Mouse (Mus musculus) CH12.LX (cell line): ENCODE results near the gene Tpcn1.

Source experiments
- BHLHE40 ChIP-seq: IDR thresholded peaks from 2 replicates; pipeline ENCODE4 v1.6.1; 2011; ENCODE audit warnings: mild to moderate bottlenecking, low read depth, low read length, improper control_type of control experiment
- CHD2 ChIP-seq: IDR thresholded peaks from 2 replicates; pipeline ENCODE4 v1.6.1; 2011; ENCODE audit warnings: low read length, improper control_type of control experiment
- CTCF ChIP-seq, 2 experiments: IDR thresholded peaks in 1 of 2; conservative IDR thresholded peaks in 1 of 2; 2 replicates each; pipeline ENCODE4 v1.5.1; 2011 to 2012; ENCODE audit warnings: low read depth in 2 of 2, low read length in 2 of 2, improper control_type of control experiment in 1 of 2, inconsistent platforms in 1 of 2, mild to moderate bottlenecking in 1 of 2, moderate library complexity in 1 of 2
- JUN ChIP-seq: IDR thresholded peaks from 2 replicates; pipeline ENCODE4 v1.6.1; 2011; ENCODE audit warnings: low read depth, mild to moderate bottlenecking, low read length, improper control_type of control experiment, moderate library complexity; ENCODE audit not compliant: insufficient read depth
- JUND ChIP-seq: conservative IDR thresholded peaks from 2 replicates; pipeline ENCODE4 v1.6.1; 2011; ENCODE audit warnings: low read depth, low read length, improper control_type of control experiment
- MAZ ChIP-seq: IDR thresholded peaks from 2 replicates; pipeline ENCODE4 v1.6.1; 2012; ENCODE audit warnings: low read depth, mild to moderate bottlenecking, inconsistent platforms, low read length, improper control_type of control experiment, moderate library complexity
- MXI1 ChIP-seq: IDR thresholded peaks from 2 replicates; pipeline ENCODE4 v1.6.1; 2011; ENCODE audit warnings: mild to moderate bottlenecking, low read depth, low read length, improper control_type of control experiment
- POLR2A ChIP-seq: IDR thresholded peaks from 2 replicates; pipeline ENCODE4 v1.6.1; 2011; ENCODE audit warnings: low read depth, mild to moderate bottlenecking, improper control_type of control experiment, low read length
- RAD21 ChIP-seq: IDR thresholded peaks from 2 replicates; pipeline ENCODE4 v1.6.1; 2011; ENCODE audit warnings: low read depth, mild to moderate bottlenecking, low read length, improper control_type of control experiment, moderate library complexity
- ZNF384 ChIP-seq: IDR thresholded peaks from 2 replicates; pipeline ENCODE4 v1.6.1; 2012; ENCODE audit warnings: low read depth, low read length, improper control_type of control experiment, inconsistent platforms

GRCm38 (mm10) chr5:120503144-120503795 is 85.2 kb downstream of the Tpcn1 start, which contains the start of gene Plbd2:
- TF ChIP-seq POLR2A (peak; percentile 81), BHLHE40 (peak; percentile 68), MXI1 (peak; percentile 89), CTCF (conservative IDR thresholded peaks at IDR 0.05 in 1 of 2, IDR thresholded peaks at IDR 0.05 in 1 of 2; ENCODE audit: low read depth in 2 of 2, low read length in 2 of 2) (no peak), JUN (0 out of 2 replicates have a peak, but pooled peaks have one; percentile 17), RAD21 (no peak), ZNF384 (peak; percentile 99), CHD2 (no peak), MAZ (0 out of 2 replicates have a peak, but pooled peaks have one; percentile 18), JUND (no peak)
